Mouse (Mus musculus) heart, embryonic 14.5 days (tissue): ENCODE data around the gene Slc19a2. TPM values are rescaled to one million over a fixed set of nuclear protein-coding genes. Genes with fewer than 3 reads are reported as not detected.
A peak's percentile ranks its signal among the peaks of the same experiment; 100 is the strongest.
"Not testable (repeated sequence)": the region's sequence is repeated elsewhere in the genome, so short reads cannot be mapped to it uniquely, and the experiment has no call there.

Source experiments
- ATAC-seq: fragments of 200-750 bp; cut with Nextera tagmentation; 2 replicates; pipeline ENCODE4 v1.8.0; 2017; ENCODE audit warnings: low read depth, moderate TSS enrichment; ENCODE audit not compliant: insufficient number of reproducible peaks, insufficient read depth, low FRiP score
- H3K27ac ChIP-seq, 2 experiments: fragments of 200-500 bp in 1 of 2; fragments of 300-500 bp in 1 of 2; sonication (generic) in 1 of 2; replicated peaks in 1 of 2; 2 replicates each; pipeline ENCODE4 v1.5.1; 2012 to 2014; ENCODE audit warnings: low read depth in 2 of 2, low read length in 2 of 2, control low read depth in 1 of 2, mild to moderate bottlenecking in 1 of 2, mixed read lengths in 1 of 2; ENCODE audit not compliant: control insufficient read depth in 1 of 2, insufficient read depth in 1 of 2
- H3K27me3 ChIP-seq: fragments of 300-500 bp; sonication (generic); 2 replicates; pipeline ENCODE4 v1.6.1; 2014; ENCODE audit warnings: mild to moderate bottlenecking, low read length, control low read depth; ENCODE audit not compliant: control insufficient read depth, insufficient read depth
- H3K36me3 ChIP-seq: fragments of 300-500 bp; sonication (generic); 2 replicates; pipeline ENCODE4 v1.6.1; 2014; ENCODE audit warnings: mild to moderate bottlenecking, control low read depth, low read length, mixed read lengths; ENCODE audit not compliant: control insufficient read depth, insufficient read depth
- H3K4me1 ChIP-seq, 2 experiments: fragments of 200-500 bp in 1 of 2; fragments of 300-500 bp in 1 of 2; sonication (generic) in 1 of 2; 2 replicates each; pipeline ENCODE4 v1.6.1; 2012 to 2014; ENCODE audit warnings: low read length in 2 of 2, control low read depth in 1 of 2, mixed read lengths in 1 of 2; ENCODE audit not compliant: control insufficient read depth in 2 of 2, insufficient read depth in 2 of 2
- H3K4me2 ChIP-seq: fragments of 300-500 bp; sonication (generic); 2 replicates; pipeline ENCODE4 v1.6.1; 2014; ENCODE audit warnings: mild to moderate bottlenecking, low read length
- H3K4me3 ChIP-seq, 2 experiments: fragments of 200-500 bp in 1 of 2; fragments of 300-500 bp in 1 of 2; sonication (generic) in 1 of 2; 2 replicates each; pipeline ENCODE4 v1.5.1; 2012 to 2014; ENCODE audit warnings: low read length in 2 of 2, mild to moderate bottlenecking in 2 of 2, control low read depth in 1 of 2, low read depth in 1 of 2, moderate library complexity in 1 of 2; ENCODE audit not compliant: control insufficient read depth in 1 of 2, insufficient read depth in 1 of 2
- H3K9ac ChIP-seq: fragments of 300-500 bp; sonication (generic); 2 replicates; pipeline ENCODE4 v1.6.1; 2014; ENCODE audit warnings: mild to moderate bottlenecking, low read length
- H3K9me3 ChIP-seq: fragments of 300-500 bp; sonication (generic); 2 replicates; pipeline ENCODE4 v1.6.1; 2016; ENCODE audit warnings: low read length, control low read depth; ENCODE audit not compliant: control insufficient read depth
- WGBS: fragments of 180-500 bp; shearing (Covaris S2); extraction: QIAGEN DNeasy Blood & Tissue Kit; methylation state at CpG from one replicate; pipeline ENCODE4 v1.1.7; 2014; 5-methylcytosine and 5-hydroxymethylcytosine counted together
- polyA plus RNA-seq: library from polyadenylated mRNA; unstranded; fragments of >200 nt; fragmentation: Nextera tagmentation; extraction: Ambion mirVana; gene quantifications from 2 replicates; pipeline ENCODE4 v1.2.1, GENCODE M21; 2014

Gene Slc19a2
- polyA plus RNA-seq, 1 experiment from 2014 or later, result 8.3 TPM

GRCm38 (mm10) chr1:164215540-164215939 lies 33.3 kb upstream of the Slc19a2 start:
- no peaks in the 10 kb centered on the region for H3K9me3 ChIP-seq
- no peaks in the 10 kb centered on the region for H3K36me3 ChIP-seq
- no peak for ATAC-seq
- peaks cover 0 to 3% of the 10 kb centered on the region in 2 experiments; a peak in 1 of 4 replicates for H3K4me1 ChIP-seq
- WGBS, result 81% methylated on average over 6 of the region's 6 CpGs
- no peak overlapping the region for H3K4me3 ChIP-seq
- H3K4me2 ChIP-seq, result no peak overlapping the region
- H3K27ac ChIP-seq, result no peak overlapping the region
- H3K9ac ChIP-seq, result no peak overlapping the region
- no peaks in the 10 kb centered on the region for H3K27me3 ChIP-seq

DNA sequence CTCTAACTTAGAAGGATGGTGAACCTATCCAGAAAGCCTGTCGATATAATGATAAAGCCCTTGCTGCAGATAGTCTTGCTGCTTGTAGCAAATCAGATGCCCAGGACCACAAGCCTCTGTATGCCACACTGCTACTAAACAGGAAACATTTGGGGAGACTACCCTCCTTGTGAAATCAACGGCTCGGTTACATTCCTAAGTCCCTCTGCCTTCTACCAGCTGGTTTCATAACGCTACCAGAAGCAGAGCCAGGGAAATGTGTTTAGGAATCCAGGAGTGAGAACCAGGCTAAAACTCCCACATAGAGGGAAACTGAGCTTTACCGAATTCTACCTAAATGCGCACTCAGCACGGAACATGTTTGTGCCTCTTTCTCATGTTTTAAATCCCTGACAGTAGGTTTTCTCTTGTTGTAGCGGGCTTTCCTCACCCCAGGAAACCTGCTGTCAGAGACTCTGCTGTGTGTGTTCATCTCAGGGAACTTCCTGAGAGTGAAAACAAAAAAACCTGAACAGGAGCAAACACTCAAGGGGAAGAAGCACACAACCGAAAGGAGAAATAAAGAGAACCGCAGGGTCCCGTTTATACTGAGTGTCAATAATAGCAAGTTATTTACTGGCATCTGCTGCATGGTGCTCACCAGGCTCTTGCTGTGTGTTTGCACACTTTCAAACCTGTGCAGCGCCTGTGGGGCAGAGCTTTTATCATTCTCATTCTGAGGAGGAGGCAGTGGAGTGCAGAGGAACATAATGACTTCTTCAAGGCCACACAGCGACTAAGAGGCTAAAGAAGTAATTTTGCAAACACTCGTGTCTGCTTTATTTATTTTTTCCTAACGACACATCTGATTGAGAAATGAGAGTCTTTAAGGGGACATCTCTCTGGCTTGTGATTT lies 30.8 kb upstream of the Slc19a2 start:
- no peak for ATAC-seq
- Histone ChIP-seq H3K4me3 (peak overlapping the region in 1 of 2 experiments; percentile 10; a peak in 2 of 4 replicates), H3K36me3 (no peaks in the 10 kb centered on the region), H3K9me3 (no peaks in the 10 kb centered on the region), H3K27ac (no peak overlapping the region), H3K27me3 (no peaks in the 10 kb centered on the region), H3K4me1 (peaks cover 0 to 3% of the 10 kb centered on the region in 2 experiments; a peak in 1 of 4 replicates), H3K9ac (no peak overlapping the region), H3K4me2 (peak overlapping the region; percentile 57)
- WGBS, result 32% methylated on average over 15 of the region's 15 CpGs

DNA sequence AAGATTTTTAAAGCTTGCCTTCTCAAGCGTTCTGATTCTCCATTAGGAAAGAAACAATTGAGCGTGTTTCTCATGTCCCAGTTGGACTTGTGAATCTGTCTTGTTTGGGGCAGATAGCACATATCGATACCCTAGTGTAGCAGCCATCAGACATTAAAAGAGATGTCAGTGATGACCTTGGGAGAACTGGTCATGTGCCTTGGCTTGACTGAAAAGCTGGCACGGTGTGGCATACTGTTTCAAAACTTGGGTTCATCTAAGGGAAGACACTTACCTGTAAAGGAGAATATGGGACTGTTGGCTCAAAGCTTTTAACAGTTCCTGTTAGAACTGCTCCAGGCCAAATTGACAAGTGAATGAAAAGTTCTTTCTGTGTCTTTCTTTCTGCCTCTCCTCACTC lies 28.6 kb upstream of the Slc19a2 start:
- Histone ChIP-seq H3K27ac (no peak overlapping the region), H3K4me2 (no peak overlapping the region), H3K4me3 (no peak overlapping the region), H3K9ac (no peak overlapping the region), H3K4me1 (peaks cover 0 to 3% of the 10 kb centered on the region in 2 experiments; a peak in 1 of 4 replicates), H3K9me3 (no peaks in the 10 kb centered on the region), H3K27me3 (no peaks in the 10 kb centered on the region), H3K36me3 (no peaks in the 10 kb centered on the region)
- 82% methylated on average over 4 of the region's 4 CpGs for WGBS
- no peak for ATAC-seq

DNA sequence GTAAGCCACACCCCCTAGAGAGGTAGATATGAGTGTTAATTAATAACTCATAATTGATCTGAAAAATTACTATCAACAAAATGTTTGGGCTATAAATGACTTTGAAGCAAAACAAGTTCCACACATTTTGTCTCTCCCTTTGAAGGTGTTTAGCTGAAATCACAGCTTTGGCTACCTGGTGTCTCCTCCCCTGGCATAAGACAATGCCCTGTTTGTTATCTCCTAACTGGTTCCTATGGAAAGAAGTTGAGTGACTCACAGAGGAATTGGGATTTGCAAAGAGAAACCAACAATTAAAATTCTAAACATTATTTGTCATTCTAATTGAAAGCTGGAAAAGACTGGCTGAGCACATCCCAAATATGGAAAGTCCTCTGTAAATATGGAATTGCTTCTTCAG lies 25.8 kb upstream of the Slc19a2 start:
- H3K9me3 ChIP-seq, result no peaks in the 10 kb centered on the region
- no peak overlapping the region for H3K9ac ChIP-seq
- H3K36me3 ChIP-seq, result no peaks in the 10 kb centered on the region
- no peak overlapping the region for H3K27ac ChIP-seq
- ATAC-seq, result no peak
- H3K4me2 ChIP-seq, result no peak overlapping the region
- H3K4me1 ChIP-seq, result no peaks in the 10 kb centered on the region
- no peaks in the 10 kb centered on the region for H3K27me3 ChIP-seq
- H3K4me3 ChIP-seq, result no peak overlapping the region

GRCm38 (mm10) chr1:164231937-164232570 lies 16.8 kb upstream of the Slc19a2 start:
- not testable (repeated sequence) for H3K4me2 ChIP-seq, H3K4me1 ChIP-seq, ATAC-seq, H3K27ac ChIP-seq, H3K9me3 ChIP-seq, H3K4me3 ChIP-seq, H3K27me3 ChIP-seq, H3K9ac ChIP-seq, H3K36me3 ChIP-seq
- WGBS, result 83% methylated on average over 2 of the region's 4 CpGs

- H3K4me2 ChIP-seq, result no peak overlapping the region
- H3K27me3 ChIP-seq, result no peaks in the 10 kb centered on the region
- H3K36me3 ChIP-seq, result no peaks in the 10 kb centered on the region
- no peaks in the 10 kb centered on the region for H3K9me3 ChIP-seq
- 53% methylated on average over 1 of the region's 1 CpGs for WGBS
- ATAC-seq, result no peak
- no peak overlapping the region for H3K4me3 ChIP-seq
- no peak overlapping the region for H3K9ac ChIP-seq
- H3K4me1 ChIP-seq, result no peaks in the 10 kb centered on the region
- no peak overlapping the region for H3K27ac ChIP-seq
These were observed 15.4 kb upstream of the Slc19a2 start for GRCm38 (mm10) chr1:164233447-164233846.

DNA sequence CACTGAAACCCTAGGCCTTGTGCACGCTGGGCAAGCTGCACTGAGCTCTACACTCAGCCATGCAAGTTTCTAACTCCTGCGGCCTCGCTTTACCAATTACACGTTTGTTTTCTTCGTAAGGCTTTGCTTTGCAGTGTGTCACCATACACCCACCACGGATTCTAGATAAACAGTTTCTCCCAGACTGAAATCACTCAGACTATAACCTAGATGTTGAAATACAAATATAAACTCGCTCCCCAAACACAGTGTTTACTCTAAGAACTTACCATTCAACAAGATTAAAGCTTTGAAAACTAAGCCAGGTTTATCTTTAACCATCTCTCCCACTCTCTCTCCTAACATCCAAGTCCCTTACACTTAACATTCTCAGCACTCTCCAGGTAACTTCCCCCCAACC lies 13.8 kb upstream of the Slc19a2 start:
- no peak for ATAC-seq
- Histone ChIP-seq H3K4me1 (no peaks in the 10 kb centered on the region), H3K4me2 (no peak overlapping the region), H3K9me3 (no peaks in the 10 kb centered on the region), H3K27ac (no peak overlapping the region), H3K27me3 (no peaks in the 10 kb centered on the region), H3K36me3 (no peaks in the 10 kb centered on the region), H3K9ac (no peak overlapping the region), H3K4me3 (no peak overlapping the region)
- 57% methylated on average over 7 of the region's 7 CpGs for WGBS
